Mouse (Mus musculus) limb, embryonic 15.5 days (tissue): ENCODE measurements around the gene Erbb2. TPM values are rescaled to one million over a fixed set of nuclear protein-coding genes. Genes with fewer than 3 reads are reported as not detected.

Experiments
- ATAC-seq: fragments of 200-750 bp; cut with Nextera tagmentation; 2 replicates; pipeline ENCODE4 v1.8.0; 2017; ENCODE audit warnings: low read depth, moderate TSS enrichment; ENCODE audit not compliant: insufficient number of reproducible peaks, low FRiP score, low TSS enrichment
- H3K27ac ChIP-seq: fragments of 300-500 bp; sonication (generic); 2 replicates; pipeline ENCODE4 v1.5.1; 2015; ENCODE audit warnings: moderate library complexity, mild to moderate bottlenecking, inconsistent platforms
- H3K27me3 ChIP-seq: fragments of 300-500 bp; sonication (generic); 2 replicates; pipeline ENCODE4 v1.6.1; 2015; ENCODE audit warnings: inconsistent platforms
- H3K36me3 ChIP-seq: fragments of 300-500 bp; sonication (generic); 2 replicates; pipeline ENCODE4 v1.6.1; 2015; ENCODE audit warnings: inconsistent platforms
- H3K4me1 ChIP-seq: fragments of 300-500 bp; sonication (generic); 2 replicates; pipeline ENCODE4 v1.6.1; 2015; ENCODE audit warnings: inconsistent platforms
- H3K4me2 ChIP-seq: fragments of 300-500 bp; sonication (generic); 2 replicates; pipeline ENCODE4 v1.6.1; 2015; ENCODE audit warnings: mild to moderate bottlenecking, inconsistent platforms
- H3K4me3 ChIP-seq: fragments of 300-500 bp; sonication (generic); 2 replicates; pipeline ENCODE4 v1.5.1; 2015; ENCODE audit warnings: mild to moderate bottlenecking, inconsistent platforms
- H3K9ac ChIP-seq: fragments of 300-500 bp; sonication (generic); 2 replicates; pipeline ENCODE4 v1.6.1; 2015; ENCODE audit warnings: inconsistent platforms
- H3K9me3 ChIP-seq: fragments of 300-500 bp; sonication (generic); 2 replicates; pipeline ENCODE4 v1.6.1; 2016; ENCODE audit warnings: inconsistent platforms
- WGBS: fragments of 180-500 bp; shearing (Covaris S2); methylation state at CpG from one replicate; pipeline ENCODE4 v1.1.7; 2015; 5-methylcytosine and 5-hydroxymethylcytosine counted together
- polyA plus RNA-seq: library from polyadenylated mRNA; unstranded; fragments of >200 nt; fragmentation: Nextera tagmentation; extraction: Ambion mirVana; gene quantifications from 2 replicates; pipeline ENCODE4 v1.2.1, GENCODE M21; 2015

The Erbb2 gene
- polyA plus RNA-seq, 1 experiment from 2014 or later = 70.7 TPM

GRCm38 (mm10) chr11:98449921-98450771, 37.9 kb downstream of the Erbb2 start:
- 69% methylated on average over 20 of the region's 20 CpGs for WGBS
- Histone ChIP-seq H3K36me3 (no peaks in the 10 kb centered on the region), H3K4me1 (peaks cover 20% of the 10 kb centered on the region), H3K9me3 (no peaks in the 10 kb centered on the region), H3K4me2 (no peak overlapping the region), H3K4me3 (no peak overlapping the region), H3K27ac (no peak overlapping the region), H3K9ac (no peak overlapping the region), H3K27me3 (peaks cover 39% of the 10 kb centered on the region)
- no peak for ATAC-seq

- Histone ChIP-seq H3K36me3 (no peaks in the 10 kb centered on the region), H3K9ac (no peak overlapping the region), H3K4me2 (no peak overlapping the region), H3K27me3 (peaks cover 26% of the 10 kb centered on the region), H3K9me3 (no peaks in the 10 kb centered on the region), H3K4me3 (no peak overlapping the region), H3K4me1 (peaks cover 14% of the 10 kb centered on the region), H3K27ac (no peak overlapping the region)
- no peak for ATAC-seq
- 87% methylated on average over 4 of the region's 4 CpGs for WGBS
These were observed 43.2 kb downstream of the Erbb2 start for GRCm38 (mm10) chr11:98455484-98455883.

- Histone ChIP-seq H3K4me2 (no peak overlapping the region), H3K4me3 (no peak overlapping the region), H3K27me3 (peaks cover 27% of the 10 kb centered on the region), H3K9me3 (no peaks in the 10 kb centered on the region), H3K9ac (no peak overlapping the region), H3K36me3 (no peaks in the 10 kb centered on the region), H3K4me1 (peaks cover 14% of the 10 kb centered on the region), H3K27ac (no peak overlapping the region)
- ATAC-seq = no peak
- 67% methylated on average over 5 of the region's 5 CpGs for WGBS
These were observed 44.3 kb downstream of the Erbb2 start for GRCm38 (mm10) chr11:98456545-98456944.

GRCm38 (mm10) chr11:98456945-98457344, 44.7 kb downstream of the Erbb2 start:
- peak overlapping the region; percentile 64 for H3K4me3 ChIP-seq
- H3K4me1 ChIP-seq = peaks cover 14% of the 10 kb centered on the region
- peaks cover 27% of the 10 kb centered on the region for H3K27me3 ChIP-seq
- peak overlapping the region; percentile 26; the same call in 1 of the 2 replicates for H3K9ac ChIP-seq
- peak overlapping the region; percentile 91 for H3K4me2 ChIP-seq
- H3K36me3 ChIP-seq = no peaks in the 10 kb centered on the region
- 27% methylated on average over 9 of the region's 9 CpGs for WGBS
- ATAC-seq = no peak
- no peaks in the 10 kb centered on the region for H3K9me3 ChIP-seq
- 0 out of 2 replicates have a peak overlapping the region, but pooled peaks have one; percentile 33 for H3K27ac ChIP-seq

- 0 out of 2 replicates have a peak overlapping the region, but pooled peaks have one; percentile 33 for H3K27ac ChIP-seq
- peaks cover 14% of the 10 kb centered on the region for H3K4me1 ChIP-seq
- peak; percentile 66; the same call in 1 of the 2 replicates for ATAC-seq
- no peaks in the 10 kb centered on the region for H3K36me3 ChIP-seq
- H3K9ac ChIP-seq = peak overlapping the region; percentile 54
- peak overlapping the region; percentile 91 for H3K4me2 ChIP-seq
- WGBS = under 1% methylated on average over 53 of the region's 64 CpGs
- no peaks in the 10 kb centered on the region for H3K9me3 ChIP-seq
- H3K4me3 ChIP-seq = peak overlapping the region; percentile 64
- peaks cover 31% of the 10 kb centered on the region for H3K27me3 ChIP-seq
These were observed 45.3 kb downstream of the Erbb2 start for GRCm38 (mm10) chr11:98457367-98458120.

GRCm38 (mm10) chr11:98458121-98458990, 46.1 kb downstream of the Erbb2 start:
- Histone ChIP-seq H3K9me3 (no peaks in the 10 kb centered on the region), H3K4me1 (peaks cover 14% of the 10 kb centered on the region), H3K36me3 (no peaks in the 10 kb centered on the region), H3K4me3 (peak overlapping the region; percentile 64), H3K27me3 (peaks cover 31% of the 10 kb centered on the region), H3K27ac (no peak overlapping the region), H3K4me2 (peak overlapping the region; percentile 91), H3K9ac (peak overlapping the region; percentile 54)
- 3% methylated on average over 29 of the region's 30 CpGs for whole genome bisulfite sequencing
- ATAC-seq = no peak

GRCm38 (mm10) chr11:98459071-98459741, 46.9 kb downstream of the Erbb2 start:
- Histone ChIP-seq H3K9ac (no peak overlapping the region), H3K9me3 (no peaks in the 10 kb centered on the region), H3K4me2 (no peak overlapping the region), H3K27me3 (peaks cover 31% of the 10 kb centered on the region), H3K4me3 (no peak overlapping the region), H3K4me1 (peaks cover 14% of the 10 kb centered on the region), H3K36me3 (no peaks in the 10 kb centered on the region), H3K27ac (no peak overlapping the region)
- ATAC-seq = no peak
- 15% methylated on average over 11 of the region's 11 CpGs for WGBS

GRCm38 (mm10) chr11:98459860-98460259, 47.6 kb downstream of the Erbb2 start:
- no peak overlapping the region for H3K4me3 ChIP-seq
- no peaks in the 10 kb centered on the region for H3K36me3 ChIP-seq
- peaks cover 31% of the 10 kb centered on the region for H3K27me3 ChIP-seq
- H3K4me1 ChIP-seq = peaks cover 14% of the 10 kb centered on the region
- no peak overlapping the region for H3K27ac ChIP-seq
- no peak overlapping the region for H3K4me2 ChIP-seq
- no peaks in the 10 kb centered on the region for H3K9me3 ChIP-seq
- WGBS = 81% methylated on average over 9 of the region's 9 CpGs
- no peak for ATAC-seq
- no peak overlapping the region for H3K9ac ChIP-seq

GRCm38 (mm10) chr11:98461109-98461720, 48.9 kb downstream of the Erbb2 start:
- no peak overlapping the region for H3K4me2 ChIP-seq
- H3K9me3 ChIP-seq = no peaks in the 10 kb centered on the region
- H3K27me3 ChIP-seq = peaks cover 31% of the 10 kb centered on the region
- 35% methylated on average over 6 of the region's 6 CpGs for WGBS
- H3K27ac ChIP-seq = no peak overlapping the region
- peaks cover 14% of the 10 kb centered on the region for H3K4me1 ChIP-seq
- ATAC-seq = no peak
- H3K4me3 ChIP-seq = no peak overlapping the region
- no peak overlapping the region for H3K9ac ChIP-seq
- H3K36me3 ChIP-seq = no peaks in the 10 kb centered on the region

GRCm38 (mm10) chr11:98462255-98462654, 50.0 kb downstream of the Erbb2 start:
- Histone ChIP-seq H3K9me3 (no peaks in the 10 kb centered on the region), H3K4me2 (no peak overlapping the region), H3K4me3 (no peak overlapping the region), H3K4me1 (peaks cover 10% of the 10 kb centered on the region), H3K36me3 (no peaks in the 10 kb centered on the region), H3K9ac (no peak overlapping the region), H3K27ac (no peak overlapping the region), H3K27me3 (peaks cover 31% of the 10 kb centered on the region)
- WGBS = 93% methylated on average over 6 of the region's 6 CpGs
- ATAC-seq = no peak

GRCm38 (mm10) chr11:98463911-98464310, 51.6 kb downstream of the Erbb2 start:
- Histone ChIP-seq H3K27ac (no peak overlapping the region), H3K36me3 (no peaks in the 10 kb centered on the region), H3K4me2 (no peak overlapping the region), H3K9me3 (no peaks in the 10 kb centered on the region), H3K27me3 (peaks cover 18% of the 10 kb centered on the region), H3K9ac (no peak overlapping the region), H3K4me1 (no peaks in the 10 kb centered on the region), H3K4me3 (no peak overlapping the region)
- WGBS = 91% methylated on average over 9 of the region's 9 CpGs
- ATAC-seq = no peak
